Mouse (Mus musculus) forebrain, embryonic 15.5 days (tissue): ENCODE data around the gene Tnn. TPM values are rescaled to one million over a fixed set of nuclear protein-coding genes. Genes with fewer than 3 reads are reported as not detected.
A peak's percentile ranks its signal among the peaks of the same experiment; 100 is the strongest.

ENCODE experiments used
- ATAC-seq: fragments of 200-750 bp; cut with Nextera tagmentation; replicated peaks from 2 replicates; pipeline ENCODE4 v1.8.0; 2017; ENCODE audit warnings: mild to moderate bottlenecking, moderate TSS enrichment, moderate library complexity
- H3K27ac ChIP-seq: fragments of 300-500 bp; sonication (generic); replicated peaks from 2 replicates; pipeline ENCODE4 v1.5.1; 2015; ENCODE audit warnings: mild to moderate bottlenecking, inconsistent platforms
- H3K27me3 ChIP-seq: fragments of 300-500 bp; sonication (generic); 2 replicates; pipeline ENCODE4 v1.6.1; 2015; ENCODE audit warnings: inconsistent platforms
- H3K36me3 ChIP-seq: fragments of 300-500 bp; sonication (generic); 2 replicates; pipeline ENCODE4 v1.6.1; 2015; ENCODE audit warnings: mild to moderate bottlenecking, inconsistent platforms
- H3K4me1 ChIP-seq: fragments of 300-500 bp; sonication (generic); 2 replicates; pipeline ENCODE4 v1.6.1; 2015; ENCODE audit warnings: inconsistent platforms
- H3K4me2 ChIP-seq: fragments of 300-500 bp; sonication (generic); replicated peaks from 2 replicates; pipeline ENCODE4 v1.6.1; 2015; ENCODE audit warnings: mild to moderate bottlenecking, inconsistent platforms
- H3K4me3 ChIP-seq: fragments of 300-500 bp; sonication (generic); 2 replicates; pipeline ENCODE4 v1.5.1; 2015; ENCODE audit warnings: mild to moderate bottlenecking, inconsistent platforms
- H3K9ac ChIP-seq: fragments of 300-500 bp; sonication (generic); replicated peaks from 2 replicates; pipeline ENCODE4 v1.6.1; 2015; ENCODE audit warnings: mild to moderate bottlenecking, inconsistent platforms
- H3K9me3 ChIP-seq: fragments of 300-500 bp; sonication (generic); 2 replicates; pipeline ENCODE4 v1.6.1; 2016; ENCODE audit warnings: inconsistent platforms
- WGBS: fragments of 180-500 bp; shearing (Covaris S2); methylation state at CpG from one replicate; pipeline ENCODE4 v1.1.7; 2015; ENCODE audit warnings: mixed read lengths; 5-methylcytosine and 5-hydroxymethylcytosine counted together
- polyA plus RNA-seq: library from polyadenylated mRNA; unstranded; fragments of >200 nt; fragmentation: Nextera tagmentation; extraction: Ambion mirVana; gene quantifications from 2 replicates; pipeline ENCODE4 v1.2.1, GENCODE M21; 2015

Gene Tnn
- 0.05 TPM in 1 of 2 replicates, not detected in the other for polyA plus RNA-seq

- Histone ChIP-seq H3K4me1 (peaks cover 11% of the 10 kb centered on the region), H3K27ac (no peak within 1 kb of the TSS), H3K27me3 (no peaks in the 10 kb centered on the region), H3K9ac (no peak within 1 kb of the TSS), H3K4me3 (no peak within 1 kb of the TSS), H3K9me3 (no peaks in the 10 kb centered on the region), H3K36me3 (no peaks in the 10 kb centered on the region), H3K4me2 (no peak within 1 kb of the TSS)
- no peak for ATAC-seq
- 83% methylated on average over 8 of the region's 8 CpGs for WGBS
These were observed at the start of gene Tnn for GRCm38 (mm10) chr1:160153480-160153879. Gene Tnn, minus strand, starts transcription at chr1:160153580.

- no peak for ATAC-seq
- H3K36me3 ChIP-seq = peaks cover 19% of the 10 kb centered on the region
- WGBS = 0% methylated on average over 13 of the region's 13 CpGs
These were observed 41.9 kb upstream of the Tnn start for GRCm38 (mm10) chr1:160195337-160195663.

GRCm38 (mm10) chr1:160194529-160195336 is 41.4 kb upstream of the Tnn start, which contains the start of gene Mrps14:
Gene Mrps14, plus strand, starts transcription at chr1:160195215.
- 7% methylated on average over 31 of the region's 31 CpGs for WGBS
- H3K4me1 ChIP-seq = peaks cover 13% of the 10 kb centered on the region
- peak; percentile 99 for ATAC-seq
- peaks cover 15% of the 10 kb centered on the region for H3K36me3 ChIP-seq
- H3K27me3 ChIP-seq = no peaks in the 10 kb centered on the region
- H3K4me2 ChIP-seq = peak within 1 kb of the TSS; percentile 57
- no peaks in the 10 kb centered on the region for H3K9me3 ChIP-seq
- H3K4me3 ChIP-seq = peak within 1 kb of the TSS; percentile 64
- H3K9ac ChIP-seq = peak within 1 kb of the TSS; percentile 64
- peak within 1 kb of the TSS; percentile 73 for H3K27ac ChIP-seq

More at GRCm38 (mm10) chr1:160195337-160195663, 41.9 kb upstream of the Tnn start:
- Histone ChIP-seq H3K9ac (peak overlapping the region; percentile 64), H3K4me3 (peak overlapping the region; percentile 64), H3K27me3 (no peaks in the 10 kb centered on the region), H3K4me2 (peak overlapping the region; percentile 57), H3K9me3 (no peaks in the 10 kb centered on the region), H3K4me1 (peaks cover 13% of the 10 kb centered on the region), H3K27ac (peak overlapping the region; percentile 73)

- H3K4me2 ChIP-seq = no peak overlapping the region
- no peaks in the 10 kb centered on the region for H3K9me3 ChIP-seq
- H3K9ac ChIP-seq = no peak overlapping the region
- no peaks in the 10 kb centered on the region for H3K27me3 ChIP-seq
- H3K4me1 ChIP-seq = no peaks in the 10 kb centered on the region
- no peaks in the 10 kb centered on the region for H3K36me3 ChIP-seq
- no peak overlapping the region for H3K27ac ChIP-seq
- WGBS = 13% methylated on average over 5 of the region's 5 CpGs
- peak; percentile 92 for ATAC-seq
- no peak overlapping the region for H3K4me3 ChIP-seq
These were observed 31.1 kb upstream of the Tnn start for GRCm38 (mm10) chr1:160184506-160184905.

GRCm38 (mm10) chr1:160181216-160181615 is 27.8 kb upstream of the Tnn start:
- Histone ChIP-seq H3K9ac (no peak overlapping the region), H3K4me1 (no peaks in the 10 kb centered on the region), H3K27ac (no peak overlapping the region), H3K4me3 (no peak overlapping the region), H3K4me2 (no peak overlapping the region), H3K9me3 (no peaks in the 10 kb centered on the region), H3K36me3 (no peaks in the 10 kb centered on the region), H3K27me3 (no peaks in the 10 kb centered on the region)
- ATAC-seq = no peak
- WGBS = 69% methylated on average over 4 of the region's 4 CpGs

- 66% methylated on average over 8 of the region's 8 CpGs for WGBS
- Histone ChIP-seq H3K4me2 (no peak overlapping the region), H3K27me3 (no peaks in the 10 kb centered on the region), H3K4me3 (no peak overlapping the region), H3K4me1 (no peaks in the 10 kb centered on the region), H3K9me3 (no peaks in the 10 kb centered on the region), H3K9ac (no peak overlapping the region), H3K36me3 (no peaks in the 10 kb centered on the region), H3K27ac (no peak overlapping the region)
- ATAC-seq = no peak
These were observed 23.5 kb upstream of the Tnn start for GRCm38 (mm10) chr1:160176903-160177302.

- H3K36me3 ChIP-seq = no peaks in the 10 kb centered on the region
These were observed 13.2 kb upstream of the Tnn start for GRCm38 (mm10) chr1:160166600-160166999.

GRCm38 (mm10) chr1:160158190-160158589 is 4.8 kb upstream of the Tnn start:
- H3K4me1 ChIP-seq = no peaks in the 10 kb centered on the region
- H3K4me3 ChIP-seq = no peak overlapping the region
- H3K4me2 ChIP-seq = no peak overlapping the region
- H3K27me3 ChIP-seq = no peaks in the 10 kb centered on the region
- no peak; the same call in 1 of the 2 replicates for ATAC-seq
- H3K36me3 ChIP-seq = no peaks in the 10 kb centered on the region
- no peak overlapping the region for H3K27ac ChIP-seq
- WGBS = 45% methylated on average over 2 of the region's 2 CpGs
- H3K9me3 ChIP-seq = no peaks in the 10 kb centered on the region
- no peak overlapping the region for H3K9ac ChIP-seq

More at GRCm38 (mm10) chr1:160166600-160166999, 13.2 kb upstream of the Tnn start:
- no peak for ATAC-seq
- WGBS = 75% methylated on average over 3 of the region's 5 CpGs
- no peaks in the 10 kb centered on the region for H3K9me3 ChIP-seq
- H3K4me3 ChIP-seq = no peak overlapping the region
- H3K27ac ChIP-seq = no peak overlapping the region
- no peak overlapping the region for H3K4me2 ChIP-seq
- no peaks in the 10 kb centered on the region for H3K27me3 ChIP-seq
- no peak overlapping the region for H3K9ac ChIP-seq
- H3K4me1 ChIP-seq = no peaks in the 10 kb centered on the region

GRCm38 (mm10) chr1:160150726-160151125 is 2.7 kb downstream of the Tnn start:
- Histone ChIP-seq H3K27me3 (no peaks in the 10 kb centered on the region), H3K36me3 (no peaks in the 10 kb centered on the region), H3K4me2 (no peak overlapping the region), H3K9me3 (no peaks in the 10 kb centered on the region), H3K4me3 (no peak overlapping the region), H3K9ac (no peak overlapping the region), H3K4me1 (peaks cover 11% of the 10 kb centered on the region), H3K27ac (no peak overlapping the region)
- no peak for ATAC-seq
- 38% methylated on average over 3 of the region's 3 CpGs for WGBS

- H3K27me3 ChIP-seq = no peaks in the 10 kb centered on the region
- ATAC-seq = peak; percentile 78
- H3K36me3 ChIP-seq = no peaks in the 10 kb centered on the region
- no peak overlapping the region for H3K4me2 ChIP-seq
- H3K9ac ChIP-seq = no peak overlapping the region
- H3K4me1 ChIP-seq = peaks cover 11% of the 10 kb centered on the region
- H3K27ac ChIP-seq = no peak overlapping the region
- WGBS = 57% methylated on average over 11 of the region's 11 CpGs
- H3K9me3 ChIP-seq = no peaks in the 10 kb centered on the region
- no peak overlapping the region for H3K4me3 ChIP-seq
These were observed 4.0 kb downstream of the Tnn start for GRCm38 (mm10) chr1:160149291-160149906.

GRCm38 (mm10) chr1:160147274-160147673 is 6.1 kb downstream of the Tnn start:
- no peak overlapping the region for H3K4me3 ChIP-seq
- 85% methylated on average over 7 of the region's 7 CpGs for WGBS

GRCm38 (mm10) chr1:160145606-160146005 is 7.8 kb downstream of the Tnn start:
- Histone ChIP-seq H3K4me2 (no peak overlapping the region), H3K9ac (no peak overlapping the region), H3K27ac (no peak overlapping the region), H3K9me3 (no peaks in the 10 kb centered on the region), H3K27me3 (no peaks in the 10 kb centered on the region), H3K36me3 (no peaks in the 10 kb centered on the region), H3K4me3 (no peak overlapping the region), H3K4me1 (peaks cover 11% of the 10 kb centered on the region)
- WGBS = 69% methylated on average over 3 of the region's 3 CpGs
- ATAC-seq = no peak

More at GRCm38 (mm10) chr1:160147274-160147673, 6.1 kb downstream of the Tnn start:
- Histone ChIP-seq H3K27ac (no peak overlapping the region), H3K27me3 (no peaks in the 10 kb centered on the region), H3K36me3 (no peaks in the 10 kb centered on the region), H3K9me3 (no peaks in the 10 kb centered on the region), H3K4me1 (peaks cover 11% of the 10 kb centered on the region), H3K4me2 (no peak overlapping the region), H3K9ac (no peak overlapping the region)
- ATAC-seq = no peak
